Mouse (Mus musculus) R1 (cell line): ENCODE measurements around the gene Ntpcr.

Experiments
- DNase-seq: peaks from one replicate; pipeline ENCODE4 v3.0.0-alpha.2; 2018; ENCODE audit warnings: low read depth, low spot score

Ntpcr gene

DNA sequence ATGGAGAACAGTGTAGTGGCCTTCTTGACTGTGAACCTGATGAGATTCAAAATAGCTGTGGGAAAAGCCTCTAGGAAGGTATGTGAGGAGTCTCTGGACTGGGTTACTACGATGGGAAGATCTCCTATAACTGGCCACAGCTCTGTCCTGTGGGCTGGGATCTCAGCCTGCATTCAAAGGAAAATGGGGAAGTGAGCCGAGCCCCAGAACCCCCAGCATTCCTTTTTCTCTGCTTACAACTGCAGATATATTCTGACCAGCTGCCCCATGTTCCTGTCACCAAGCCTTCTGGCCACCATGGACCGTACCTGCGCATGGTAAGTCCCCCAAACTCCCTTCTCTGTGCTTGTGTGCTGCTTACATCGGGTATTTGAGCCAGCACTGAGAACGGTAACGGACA is at the start of gene Ntpcr:
Gene Ntpcr (plus strand): TSS at position 218 of the 400 bp plus-strand sequence.
- no peak for DNase-seq

DNA sequence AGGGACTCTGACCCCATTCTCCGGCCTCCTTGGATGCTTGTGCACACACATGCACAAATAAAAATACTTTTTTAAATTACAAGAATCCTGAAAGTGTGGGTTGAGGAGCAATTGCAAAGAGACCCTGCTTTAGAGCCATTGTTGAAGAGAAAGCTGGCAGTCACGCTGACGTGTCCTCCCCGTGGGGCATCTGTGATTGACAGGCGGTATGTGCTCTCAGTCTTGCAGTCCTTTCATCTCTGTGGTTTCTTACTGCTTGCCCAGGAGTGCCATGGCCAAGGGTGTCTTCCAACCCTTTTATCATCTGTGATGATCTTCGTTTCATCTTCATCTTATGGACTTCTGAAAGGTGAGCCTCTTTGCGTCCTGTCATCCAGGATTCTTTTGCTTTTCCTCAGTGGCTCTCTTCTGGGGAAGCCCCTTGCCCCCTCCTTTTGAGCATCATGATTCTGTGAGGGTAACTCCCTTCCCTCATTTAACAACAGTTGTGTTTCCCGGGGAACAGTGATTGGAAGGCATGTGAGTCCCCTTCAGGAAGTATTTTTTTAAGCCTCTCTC is 48.8 kb upstream of the Ntpcr start:
- no peak for DNase-seq

DNA sequence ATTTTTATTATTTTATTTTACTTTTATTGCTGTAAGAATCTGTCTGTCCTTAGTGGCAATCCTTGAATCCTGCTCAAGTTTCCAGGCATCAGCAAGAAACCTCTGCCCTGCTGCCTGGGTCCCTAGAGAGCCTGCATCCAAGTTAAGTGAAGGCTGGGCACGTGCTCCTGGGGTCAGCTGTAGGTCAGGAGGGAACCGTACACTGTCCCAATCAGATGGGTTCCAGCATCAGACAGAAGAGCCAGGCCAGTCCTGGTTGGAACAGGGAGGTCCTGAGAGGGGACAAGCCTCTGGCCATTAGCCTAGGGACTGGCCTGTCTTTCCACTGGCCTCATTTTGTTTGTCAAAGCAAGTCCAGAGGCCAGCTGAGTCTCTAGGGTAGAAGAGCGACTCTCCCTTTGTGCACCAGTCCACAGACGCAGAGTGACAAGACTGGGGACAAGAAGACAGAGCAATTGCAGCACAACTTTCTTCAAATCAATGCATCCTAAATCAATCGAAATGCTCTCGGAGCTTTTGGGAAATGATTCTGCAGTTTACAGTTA is 44.5 kb upstream of the Ntpcr start:
- no peak for DNase-seq

DNA sequence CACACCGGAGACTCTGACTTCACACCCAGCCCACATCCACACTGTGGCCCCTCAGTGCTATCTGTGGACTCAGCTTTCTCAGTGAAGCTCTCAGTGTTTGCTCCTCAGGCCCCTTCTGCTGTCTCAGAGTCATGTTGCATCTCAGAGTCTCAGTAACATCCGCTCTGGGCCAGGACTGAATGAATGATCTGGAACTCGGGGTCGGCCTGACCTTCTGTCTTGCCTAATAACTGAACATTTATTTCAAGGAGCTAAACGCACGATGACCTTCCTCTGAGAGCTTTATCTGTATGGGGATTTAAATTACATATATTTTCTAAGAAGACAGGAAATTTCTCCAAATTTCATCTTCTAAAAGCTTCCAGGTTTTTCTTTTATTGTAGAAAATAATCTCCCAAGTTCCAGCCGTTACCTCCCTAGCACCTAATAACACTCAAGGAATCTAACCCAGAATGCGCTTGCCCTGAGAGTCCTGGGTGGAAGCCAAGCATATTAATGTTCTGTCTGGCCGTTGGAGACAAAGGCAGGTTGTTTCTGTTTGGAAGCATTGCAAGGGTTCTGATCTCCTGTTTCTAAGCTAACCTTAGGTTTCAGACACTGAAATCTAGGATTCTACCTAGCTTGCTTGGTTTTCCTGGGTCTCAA is 43.4 kb upstream of the Ntpcr start:
- no peak for DNase-seq

DNA sequence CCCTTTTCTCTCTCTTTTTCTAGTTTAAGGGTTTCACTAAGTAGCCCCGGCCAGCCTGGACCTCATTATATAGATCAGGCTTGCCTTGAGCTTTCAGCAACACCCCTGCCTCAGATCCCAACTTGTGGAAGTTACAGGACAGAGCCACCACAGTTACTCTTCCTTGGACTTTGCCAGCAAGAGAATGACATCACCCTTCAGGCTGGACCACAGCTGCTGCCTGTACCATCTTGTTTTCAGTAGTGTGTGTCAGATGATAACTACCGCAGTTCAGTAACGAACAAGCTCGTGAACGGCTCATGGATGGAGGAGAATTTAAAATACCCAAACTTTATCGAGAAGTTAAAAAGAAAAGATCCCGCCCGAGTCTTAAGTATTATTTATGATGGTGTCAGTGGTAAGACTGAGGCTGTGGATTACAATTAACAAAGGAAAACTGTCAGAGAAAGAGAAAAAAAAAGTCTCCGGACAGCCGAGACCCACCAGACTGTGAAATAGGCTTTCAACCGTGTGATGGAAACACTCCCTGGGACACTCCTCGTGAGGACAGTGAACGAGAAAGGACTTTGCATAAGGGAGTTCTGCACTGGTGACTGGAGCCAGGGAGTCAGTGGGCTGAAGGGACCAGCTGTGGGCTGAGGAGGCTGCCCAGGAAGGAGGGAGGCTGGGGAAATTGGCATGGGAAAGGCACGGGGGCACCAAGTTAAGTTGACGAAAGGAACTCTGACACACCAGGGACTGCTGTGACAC is 39.4 kb upstream of the Ntpcr start:
- DNase-seq = no peak

DNA sequence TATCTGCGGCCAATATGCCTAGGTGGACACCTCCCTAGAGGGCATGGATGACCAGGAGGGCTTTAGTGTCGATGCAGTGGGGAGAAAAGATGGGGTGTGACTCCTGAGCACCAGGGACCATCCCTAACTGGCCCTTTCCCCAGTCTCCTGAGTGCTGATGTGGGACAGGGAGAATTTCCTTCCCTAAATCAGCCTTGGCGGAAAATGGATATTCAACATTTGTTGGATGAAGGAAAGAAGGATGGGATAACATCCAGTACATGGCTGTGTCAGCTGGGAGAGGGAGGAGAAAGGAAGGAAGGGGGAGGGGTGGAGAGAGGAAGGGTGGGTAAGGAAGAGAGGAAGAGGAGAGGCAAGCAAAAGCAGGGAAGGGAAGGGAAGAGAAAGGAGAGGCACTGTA is 38.8 kb upstream of the Ntpcr start:
- no peak for DNase-seq

DNA sequence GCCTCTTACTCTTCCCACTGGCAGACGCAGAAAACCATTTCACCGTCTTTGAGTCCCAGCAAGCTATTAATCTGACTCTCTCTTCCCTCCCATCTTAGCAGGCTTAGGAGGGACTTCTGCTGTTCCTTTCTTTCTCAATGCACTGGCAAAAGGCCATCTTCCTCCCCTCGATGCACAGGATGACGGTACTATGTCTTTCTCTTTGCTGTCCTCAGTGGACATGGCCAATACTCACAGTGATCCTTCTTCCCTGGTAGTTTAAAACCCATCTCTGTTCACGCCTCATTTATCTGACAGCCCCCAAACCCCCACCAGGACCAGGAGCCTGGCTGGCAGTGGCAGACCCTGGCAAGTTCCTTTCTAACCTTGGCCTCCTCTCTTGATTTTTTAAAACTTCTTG is 37.3 kb upstream of the Ntpcr start:
- DNase-seq = no peak

DNA sequence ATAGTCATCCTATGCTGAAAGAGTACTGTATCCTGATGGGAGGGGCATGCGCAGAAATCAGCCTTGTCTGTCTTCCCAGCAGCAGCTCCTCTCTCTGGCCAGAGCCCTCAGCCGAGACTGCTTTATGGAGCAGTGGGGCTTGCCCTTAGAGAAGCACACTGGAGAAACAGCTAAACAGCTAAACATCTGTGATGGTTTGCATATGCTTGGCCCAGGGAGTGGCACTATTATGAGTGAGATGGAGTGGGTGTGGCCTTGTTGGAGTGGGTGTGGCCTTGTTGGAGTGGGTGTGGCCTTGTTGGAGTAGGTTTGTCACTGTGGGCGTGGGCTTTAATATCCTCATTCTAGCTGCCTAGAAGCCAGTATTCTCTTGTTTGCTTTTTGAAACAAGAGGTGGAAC is 36.6 kb upstream of the Ntpcr start:
- DNase-seq = peak; percentile 94

DNA sequence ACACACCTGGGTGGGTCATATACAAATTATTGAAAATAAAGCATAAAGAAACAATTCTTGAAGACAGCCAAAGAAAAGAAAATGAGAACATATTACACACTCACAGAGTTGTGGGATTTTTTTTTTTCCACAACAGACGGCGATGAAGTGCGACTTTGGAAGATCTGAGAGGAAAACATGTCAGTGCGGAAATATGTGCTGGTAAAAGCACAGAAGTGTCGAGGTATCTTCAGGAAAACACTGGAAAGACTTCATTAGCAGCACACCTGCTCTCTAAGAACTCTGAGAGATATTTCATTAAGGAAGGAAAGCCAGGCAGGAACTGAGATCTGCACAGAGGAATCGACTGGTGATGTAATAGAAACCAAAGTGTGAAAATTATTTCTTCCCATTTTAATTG is 33.8 kb upstream of the Ntpcr start:
- DNase-seq = peak; percentile 58

DNA sequence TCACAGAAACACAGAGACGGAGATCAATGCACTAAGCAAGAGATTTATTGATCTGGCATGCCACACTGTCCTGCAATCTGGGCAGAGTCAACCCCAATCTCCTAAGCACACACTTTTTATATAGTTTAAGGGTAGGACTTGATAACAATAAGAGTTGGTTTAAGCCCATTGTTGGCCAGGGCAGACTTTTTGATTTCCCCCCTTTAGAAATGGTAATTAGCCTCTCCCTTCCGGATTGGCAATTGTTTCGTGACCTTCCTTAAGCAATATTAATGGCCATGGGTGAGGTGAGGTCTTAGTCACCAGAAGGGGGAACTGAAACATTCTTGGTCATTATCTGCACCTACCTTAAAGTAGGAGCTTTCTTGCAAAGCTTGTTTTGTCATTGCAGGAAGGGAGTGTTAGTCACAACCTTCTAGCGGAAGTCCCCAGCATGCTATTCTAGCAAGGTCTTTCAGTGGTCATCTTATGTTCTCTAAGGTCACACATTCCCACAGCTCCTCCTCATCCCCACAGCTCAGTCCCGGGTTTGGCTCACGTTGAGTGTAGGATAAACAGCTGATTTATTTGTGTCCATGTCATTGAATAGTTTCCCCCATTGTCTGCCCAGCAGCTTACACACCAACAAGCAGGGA is 30.3 kb upstream of the Ntpcr start:
- DNase-seq = peak; percentile 98

DNA sequence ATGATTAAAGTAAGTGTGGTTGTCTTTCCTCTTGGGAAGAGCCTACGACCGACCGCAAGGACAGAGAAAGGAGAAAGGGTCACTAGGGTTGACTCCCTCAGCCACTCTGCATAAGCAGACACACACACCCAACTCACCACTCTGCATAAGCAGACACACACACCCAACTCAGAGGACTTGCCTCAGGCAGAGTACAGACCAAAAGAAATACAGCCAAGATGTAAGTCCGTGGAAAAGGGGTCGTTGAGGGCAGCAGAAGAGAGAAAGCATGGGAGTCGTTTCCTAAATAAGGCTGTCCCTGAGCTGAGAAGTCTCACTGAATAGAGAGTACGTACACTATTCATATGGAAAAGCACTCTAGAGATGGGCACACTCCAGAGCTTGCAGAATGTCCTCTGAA is 29.4 kb upstream of the Ntpcr start:
- peak; percentile 93 for DNase-seq

DNA sequence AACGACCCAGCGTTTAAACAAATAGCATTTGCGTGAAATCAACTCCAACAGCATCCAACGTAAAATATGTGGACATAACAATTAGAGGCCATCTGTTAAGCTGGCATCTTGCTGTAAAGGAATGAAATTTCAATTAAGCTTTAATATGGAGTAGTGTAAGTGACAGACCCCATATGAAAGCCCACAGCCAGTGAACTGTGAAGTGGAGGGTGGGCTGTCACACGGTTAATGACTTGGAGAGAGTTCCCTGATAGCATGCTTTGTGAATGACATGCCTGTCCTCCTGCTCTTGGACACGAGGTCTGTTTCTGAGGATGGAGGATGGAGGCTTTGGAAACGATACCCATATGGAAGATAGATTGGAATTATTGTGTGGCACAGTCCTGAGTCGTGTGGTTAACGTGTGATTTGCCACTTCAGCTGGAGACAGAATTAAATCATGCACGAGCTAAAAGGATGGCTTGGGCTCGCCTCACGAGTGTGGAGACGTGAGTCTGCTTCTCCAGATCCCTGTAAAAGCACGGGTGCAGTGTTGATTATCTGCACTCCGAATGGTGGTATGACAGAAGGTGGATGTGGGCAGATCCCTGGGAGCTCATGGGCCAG is 26.8 kb upstream of the Ntpcr start:
- no peak for DNase-seq

DNA sequence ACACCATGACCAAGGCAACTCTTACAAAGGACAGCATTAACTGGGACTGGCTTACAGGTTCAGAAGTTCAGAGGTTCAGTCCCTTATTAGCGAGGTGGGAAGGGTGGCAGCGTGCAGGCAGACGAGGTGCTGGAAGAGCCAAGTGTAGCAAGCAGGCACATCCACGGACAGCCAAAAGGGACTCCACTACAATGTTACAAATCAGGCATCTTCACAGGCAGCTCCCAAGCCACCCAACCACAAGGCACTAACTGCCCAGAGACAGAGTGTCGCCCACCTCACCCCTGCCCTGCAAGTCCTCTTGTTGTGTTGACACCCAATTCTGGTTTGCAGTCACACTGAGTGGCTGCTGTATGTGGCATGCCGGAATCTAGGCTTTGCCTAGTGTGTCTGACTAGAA is 25.3 kb upstream of the Ntpcr start:
- DNase-seq = peak; percentile 85

DNA sequence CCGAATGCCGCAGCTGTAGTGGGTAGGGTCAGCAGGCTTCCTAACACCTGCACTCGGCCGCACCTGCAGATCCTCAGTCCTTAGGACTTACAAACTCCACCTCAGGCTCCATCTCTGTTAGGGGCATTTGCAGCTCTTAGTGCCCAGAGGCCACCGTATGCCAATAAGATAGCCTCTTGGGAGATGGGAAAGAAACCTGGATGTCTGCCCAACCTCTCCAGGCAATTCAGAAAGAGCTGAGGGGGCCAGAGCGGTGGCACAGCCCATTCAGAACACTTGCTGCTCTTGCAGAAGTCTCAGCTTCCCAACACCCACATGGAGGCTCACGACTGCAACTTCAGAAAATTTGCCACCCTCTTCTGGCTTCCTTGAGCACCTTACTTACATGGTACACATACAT is 23.9 kb upstream of the Ntpcr start:
- no peak for DNase-seq

DNA sequence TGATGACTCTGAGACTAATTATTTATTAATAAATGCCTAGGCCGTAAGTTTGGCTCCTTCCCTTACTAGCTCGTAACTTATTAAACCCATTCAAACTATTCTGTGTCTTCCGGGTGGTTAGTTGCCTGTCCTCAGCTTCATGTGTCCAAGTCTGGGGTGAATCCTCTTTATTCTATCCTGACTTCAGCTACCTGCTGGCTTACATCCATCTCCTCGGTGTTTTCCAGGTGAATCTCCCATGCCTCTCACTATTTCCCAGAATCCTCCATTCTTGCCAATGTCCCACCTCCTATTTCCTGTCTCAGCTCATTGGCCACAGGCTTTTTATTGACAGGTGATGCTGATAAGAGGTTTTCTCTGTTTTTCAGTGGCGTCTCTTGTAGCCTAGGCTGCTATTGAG is 20.6 kb upstream of the Ntpcr start:
- no peak for DNase-seq

DNA sequence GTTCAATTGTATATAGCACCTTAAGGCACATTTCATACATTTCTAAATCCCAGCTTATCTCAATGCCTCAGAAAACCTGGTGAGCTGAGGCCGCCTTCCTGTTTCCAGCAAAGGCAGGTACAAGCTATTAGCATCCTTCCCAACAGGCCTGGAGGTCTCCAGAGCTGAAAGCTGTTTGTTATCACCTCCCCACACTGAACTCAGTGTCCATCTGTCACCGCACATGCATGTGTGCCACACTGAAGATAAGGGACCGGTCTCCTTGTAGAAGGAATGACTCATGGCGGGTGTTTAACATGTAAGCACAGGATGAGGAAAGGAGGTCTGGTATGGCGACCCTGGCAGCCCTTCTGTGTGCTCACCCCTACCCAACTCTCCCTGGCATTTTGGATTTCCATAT is 18.2 kb upstream of the Ntpcr start:
- no peak for DNase-seq

DNA sequence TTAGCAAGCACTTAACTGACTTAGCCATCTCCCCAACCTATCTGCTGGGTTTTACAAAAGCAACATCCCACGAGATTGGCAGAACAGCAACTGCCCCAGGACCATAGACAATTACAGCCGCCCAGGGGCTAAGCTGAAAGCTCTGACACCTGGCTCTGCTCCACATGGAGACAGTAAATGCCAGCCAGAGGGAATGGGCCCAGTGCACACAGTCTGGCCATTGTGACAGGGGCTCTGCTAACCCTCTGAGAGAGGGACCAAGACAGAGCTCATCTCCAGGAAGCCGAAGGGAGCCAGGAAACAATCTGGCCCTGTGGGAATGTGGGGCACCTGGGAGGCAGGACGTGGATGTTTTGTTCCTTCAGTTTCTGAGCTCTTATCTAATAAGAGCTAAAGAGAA is 13.6 kb upstream of the Ntpcr start:
- DNase-seq = no peak

DNA sequence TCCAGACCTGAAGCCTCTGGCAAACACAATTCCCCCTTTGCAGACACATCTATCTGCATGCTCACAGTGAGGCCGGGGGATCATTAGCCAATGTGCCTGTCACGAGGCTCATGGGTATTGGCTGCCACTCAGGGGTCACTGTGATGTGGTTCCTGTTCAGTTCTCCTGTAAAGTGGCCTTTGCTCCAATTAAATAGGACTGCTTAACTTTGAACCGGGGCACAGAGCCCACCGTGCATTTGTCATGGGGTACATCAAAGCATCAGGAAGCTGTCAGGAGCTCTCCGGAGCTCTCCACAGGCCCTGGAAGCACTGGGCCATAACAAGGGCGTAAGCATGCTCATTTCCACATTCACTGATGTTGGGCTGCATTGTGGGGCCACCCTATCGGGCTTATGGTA is 13.2 kb upstream of the Ntpcr start:
- DNase-seq = no peak

DNA sequence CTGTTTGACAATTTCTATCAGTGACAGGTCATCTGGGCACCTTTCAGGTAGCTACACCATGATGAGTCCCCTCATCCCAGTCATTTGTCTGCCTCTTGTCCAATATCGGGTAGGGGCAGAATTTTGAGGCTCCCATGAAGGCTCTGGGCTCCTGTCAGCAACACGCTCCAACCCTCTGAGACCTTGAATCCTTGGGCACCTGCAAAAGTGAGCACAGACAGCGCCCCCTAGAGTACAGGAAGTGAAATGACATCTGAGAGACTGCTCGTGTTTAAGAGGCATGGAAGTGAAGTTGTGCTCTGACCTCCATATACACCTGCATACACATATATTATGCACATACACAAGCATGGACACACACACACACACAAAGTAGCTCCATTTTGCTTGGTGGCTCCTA is 10.8 kb upstream of the Ntpcr start:
- peak; percentile 79 for DNase-seq

DNA sequence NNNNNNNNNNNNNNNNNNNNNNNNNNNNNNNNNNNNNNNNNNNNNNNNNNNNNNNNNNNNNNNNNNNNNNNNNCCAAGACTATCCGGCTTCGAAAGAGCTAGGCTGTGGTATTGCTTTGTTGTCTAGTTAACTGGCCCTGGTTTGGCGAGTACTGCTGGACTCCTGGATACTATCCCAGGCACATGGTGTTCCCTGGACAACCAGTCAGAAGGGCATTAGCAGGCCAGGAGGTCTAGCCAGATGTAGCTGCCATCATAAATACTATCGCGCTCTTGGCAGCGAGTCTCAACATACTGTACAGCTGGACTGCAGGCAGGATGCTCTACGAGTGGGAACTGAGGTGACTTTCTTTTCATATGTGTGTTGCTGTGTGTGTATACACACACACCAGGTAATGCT is 7.1 kb upstream of the Ntpcr start:
- DNase-seq = no peak

DNA sequence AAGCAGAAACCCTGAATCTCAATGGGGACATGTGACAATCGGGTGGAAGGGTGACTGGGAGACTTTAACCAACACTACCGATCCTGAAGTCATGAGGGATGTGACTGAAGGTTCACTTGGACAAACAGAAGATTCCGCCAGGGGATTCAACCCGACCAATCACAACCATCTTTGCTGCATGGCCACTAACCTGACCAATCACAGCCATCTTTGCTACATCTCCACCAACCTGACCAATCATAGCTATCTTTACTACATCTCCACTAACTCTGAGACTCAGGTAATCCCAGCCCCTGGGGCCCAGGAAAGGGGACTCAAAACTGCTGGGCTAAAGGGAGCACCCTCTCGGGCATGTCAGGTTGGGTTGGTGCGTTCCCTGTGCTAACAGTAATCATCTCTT is 6.3 kb upstream of the Ntpcr start:
- DNase-seq = peak; percentile 74
